Mouse (Mus musculus) kidney, postnatal 14 days (tissue): ENCODE data around the gene Gna14.

Experiments
- DNase-seq: peaks from one replicate; pipeline ENCODE4 v3.0.0; 2022; ENCODE audit warnings: mixed read lengths

Gene Gna14

GRCm38 (mm10) chr19:16598653-16599297, 163.2 kb downstream of the Gna14 start:
- DNase-seq = peak; percentile 22

- peak; percentile 85 for DNase-seq
Measured at GRCm38 (mm10) chr19:16599298-16599970, 163.9 kb downstream of the Gna14 start.

GRCm38 (mm10) chr19:16602026-16602425, 166.5 kb downstream of the Gna14 start:
- no peak for DNase-seq

GRCm38 (mm10) chr19:16607634-16608033, 172.1 kb downstream of the Gna14 start:
- DNase-seq = no peak

- DNase-seq = no peak
Measured at GRCm38 (mm10) chr19:16623154-16623553, 187.6 kb downstream of the Gna14 start.

- DNase-seq = no peak
Measured at GRCm38 (mm10) chr19:16624994-16625393, 189.4 kb downstream of the Gna14 start.

- DNase-seq = peak; percentile 12
Measured at GRCm38 (mm10) chr19:16625610-16626395, 190.2 kb downstream of the Gna14 start.
